Mouse (Mus musculus) kidney, adult 8-10 months (tissue): ENCODE measurements around the gene Egfr.

Experiments used
- DNase-seq, 2 experiments: peaks; one replicate each; pipeline ENCODE4 v3.0.0; 2022

The Egfr gene

DNA sequence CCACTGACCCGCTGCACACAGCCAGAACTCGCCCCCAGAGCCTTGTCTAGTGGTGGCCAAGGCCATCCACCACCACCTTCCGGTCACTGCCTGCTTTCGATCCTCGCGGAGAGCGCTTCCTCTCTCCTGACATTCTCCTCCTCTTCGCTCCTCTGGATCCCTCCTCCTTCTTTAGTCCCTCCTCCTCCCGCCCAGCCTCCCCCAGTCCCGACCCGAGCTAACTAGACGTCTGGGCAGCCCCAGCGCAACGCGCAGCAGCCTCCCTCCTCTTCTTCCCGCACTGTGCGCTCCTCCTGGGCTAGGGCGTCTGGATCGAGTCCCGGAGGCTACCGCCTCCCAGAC is at the start of gene Egfr:
Egfr (plus strand) TSS at position 197 of the 342 bp plus-strand sequence.
- peak; percentile 80 to 86 for DNase-seq

- DNase-seq = no peak
Measured at GRCm38 (mm10) chr11:16703221-16703620, 48.8 kb upstream of the Egfr start.

DNA sequence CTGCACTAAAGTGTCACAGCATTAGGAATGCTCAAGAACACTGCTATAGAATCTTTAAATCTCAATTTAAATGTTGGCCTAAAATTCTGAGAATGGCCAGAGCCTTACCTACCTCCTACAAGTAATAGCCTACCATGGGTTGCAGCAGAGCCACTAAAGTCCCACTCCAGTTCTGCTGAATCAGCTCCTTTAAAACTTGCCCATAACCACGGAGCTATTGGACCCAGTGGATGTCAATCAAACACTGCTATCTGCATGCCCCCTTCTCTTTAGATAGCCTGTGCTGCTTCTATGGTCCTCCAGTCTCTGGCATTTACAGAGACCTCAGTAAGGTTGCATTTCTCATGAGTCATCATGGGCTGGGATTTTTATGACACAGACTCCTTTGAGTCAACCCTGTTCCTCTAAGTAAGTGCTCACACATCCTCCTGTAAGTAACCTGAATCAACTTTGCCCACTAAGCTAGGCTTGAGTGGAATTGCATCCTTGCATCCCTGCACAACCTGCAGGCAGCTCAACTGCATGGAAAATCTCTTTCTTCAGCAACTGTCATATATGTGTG is 16.8 kb upstream of the Egfr start:
- no peak for DNase-seq

DNA sequence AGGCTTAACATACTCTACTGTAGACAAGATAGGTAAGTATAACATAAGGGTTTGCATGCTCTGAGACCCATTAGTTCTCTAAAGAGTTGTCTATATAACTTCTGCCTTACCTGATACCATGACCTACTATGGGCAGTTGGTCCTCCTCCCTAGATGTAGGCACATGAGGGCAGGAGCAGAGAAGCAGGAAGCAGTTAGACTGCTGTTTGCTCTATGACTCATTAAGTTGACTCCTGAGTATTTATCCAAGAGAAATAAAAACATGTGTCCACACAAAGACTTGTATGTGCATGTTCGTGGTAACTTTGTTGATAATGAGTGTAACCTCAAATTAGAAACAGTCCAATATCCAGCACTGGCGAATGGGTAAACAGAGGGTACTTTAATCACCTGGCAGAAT is 14.7 kb upstream of the Egfr start:
- DNase-seq = no peak

DNA sequence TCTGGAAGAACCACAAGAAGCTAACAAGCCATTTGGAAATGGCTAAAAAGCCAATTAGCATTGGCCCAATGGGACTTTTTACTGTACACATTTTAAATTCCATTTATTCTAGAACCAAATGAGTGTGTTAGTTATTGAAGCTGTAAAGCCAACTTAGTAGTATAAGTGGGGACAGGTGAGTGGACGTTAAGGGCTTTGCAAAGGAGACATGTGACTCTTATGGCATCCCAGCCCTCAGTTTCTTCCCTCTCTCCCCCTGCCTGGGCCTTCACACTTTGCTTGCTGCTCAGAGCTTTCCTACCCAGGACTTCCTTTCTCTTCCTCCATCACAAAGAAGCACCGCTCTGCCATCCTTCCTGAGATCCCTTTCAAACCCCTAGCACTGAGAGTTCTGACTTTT is 13.3 kb upstream of the Egfr start:
- DNase-seq = no peak

- DNase-seq = no peak
Measured at GRCm38 (mm10) chr11:16739155-16739554, 12.8 kb upstream of the Egfr start.

GRCm38 (mm10) chr11:16740691-16741611 is 11.1 kb upstream of the Egfr start:
- DNase-seq = no peak

GRCm38 (mm10) chr11:16742251-16742650 is 9.8 kb upstream of the Egfr start:
- DNase-seq = no peak

DNA sequence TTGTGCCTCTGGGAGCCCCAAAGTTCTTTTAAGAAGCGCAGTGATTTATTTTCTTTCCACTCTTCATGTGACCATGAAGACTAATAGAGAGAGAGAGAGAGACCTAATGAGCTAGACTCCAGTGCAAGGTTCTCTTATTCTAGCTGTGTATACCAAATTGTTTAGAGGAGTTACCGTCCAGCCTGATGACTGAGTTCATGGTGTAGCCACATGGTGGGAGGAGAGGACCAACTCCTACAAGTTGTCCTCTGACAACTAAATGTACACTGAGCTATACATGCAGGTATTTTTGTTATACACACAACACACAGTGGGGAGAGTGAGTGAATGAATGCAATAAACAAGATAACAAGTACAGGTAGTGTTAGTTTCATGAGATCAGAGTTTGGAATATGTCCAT is 9.2 kb upstream of the Egfr start:
- no peak for DNase-seq

DNA sequence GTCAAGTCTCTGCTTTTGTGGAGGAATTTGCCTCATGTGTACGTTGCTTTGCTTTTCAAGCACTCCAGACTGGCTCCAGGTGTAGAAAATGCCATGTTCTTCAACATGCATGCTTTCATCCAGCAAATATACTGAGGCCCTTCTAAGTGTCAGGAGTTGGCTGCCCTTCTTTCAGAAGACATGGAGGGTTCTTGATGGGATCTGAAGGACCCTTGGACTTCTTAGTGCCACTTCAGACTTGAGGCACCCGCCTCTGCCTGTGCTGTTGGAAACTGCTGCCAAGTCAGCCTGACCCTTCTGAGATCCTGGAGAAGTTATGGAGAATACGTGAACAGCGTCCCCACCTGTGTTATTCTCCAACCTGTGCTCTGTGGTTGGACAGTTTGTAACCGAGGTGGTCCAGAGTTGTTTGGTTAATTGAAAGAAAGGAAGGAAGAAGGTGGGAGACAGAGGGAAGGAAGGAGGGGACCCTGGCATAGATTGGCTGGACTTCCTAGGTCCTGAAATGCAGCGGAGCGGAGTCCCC is 483 bp upstream of the Egfr start:
- no peak for DNase-seq

GRCm38 (mm10) chr11:16752349-16753153 is 548 bp downstream of the Egfr start:
- DNase-seq = no peak

GRCm38 (mm10) chr11:16753154-16754040 is 1.4 kb downstream of the Egfr start:
- no peak for DNase-seq

- DNase-seq = no peak
Measured at GRCm38 (mm10) chr11:16759930-16760329, 7.9 kb downstream of the Egfr start.

- DNase-seq = no peak
Measured at GRCm38 (mm10) chr11:16761184-16761583, 9.2 kb downstream of the Egfr start.

GRCm38 (mm10) chr11:16766038-16766815 is 14.2 kb downstream of the Egfr start:
- no peak for DNase-seq

DNA sequence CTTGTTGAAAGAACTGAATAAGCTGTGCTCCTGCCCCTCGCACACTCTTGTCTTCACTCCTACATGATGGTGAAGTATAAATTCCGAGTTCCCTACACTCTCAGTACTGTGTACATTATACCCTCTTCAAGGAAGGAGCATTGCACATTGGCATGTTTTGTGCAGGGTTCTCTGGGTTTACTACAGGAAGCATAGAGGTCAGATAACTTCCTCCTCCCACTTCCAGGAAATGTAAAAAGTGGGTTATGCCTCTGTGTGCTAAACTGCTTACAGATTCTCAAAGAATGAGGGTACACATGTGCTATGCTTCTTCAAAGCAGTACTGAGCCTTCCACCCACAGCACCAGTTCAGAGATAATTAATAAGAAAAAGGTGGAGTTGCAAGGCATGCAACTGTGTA is 16.0 kb downstream of the Egfr start:
- DNase-seq = no peak

DNA sequence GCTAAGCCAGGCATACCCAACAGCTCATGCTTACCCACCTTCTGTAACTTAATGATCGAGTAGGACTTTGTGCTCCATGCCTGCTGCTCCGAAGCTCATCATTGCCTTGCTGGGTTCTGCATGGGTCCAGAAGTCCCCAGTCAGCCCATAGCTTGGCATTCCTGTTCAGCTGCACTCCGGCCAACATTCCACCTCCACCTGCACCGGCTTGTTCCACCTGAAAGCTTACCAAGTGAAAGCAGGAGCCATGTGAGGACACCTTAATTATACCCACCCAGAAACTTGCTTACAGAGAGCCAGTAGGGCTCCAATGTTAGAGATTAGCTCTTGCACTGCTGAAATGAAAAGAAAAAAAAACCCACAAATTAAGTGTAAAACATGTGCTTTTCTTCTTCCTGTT is 17.3 kb downstream of the Egfr start:
- DNase-seq = peak; percentile 89 to 96

DNA sequence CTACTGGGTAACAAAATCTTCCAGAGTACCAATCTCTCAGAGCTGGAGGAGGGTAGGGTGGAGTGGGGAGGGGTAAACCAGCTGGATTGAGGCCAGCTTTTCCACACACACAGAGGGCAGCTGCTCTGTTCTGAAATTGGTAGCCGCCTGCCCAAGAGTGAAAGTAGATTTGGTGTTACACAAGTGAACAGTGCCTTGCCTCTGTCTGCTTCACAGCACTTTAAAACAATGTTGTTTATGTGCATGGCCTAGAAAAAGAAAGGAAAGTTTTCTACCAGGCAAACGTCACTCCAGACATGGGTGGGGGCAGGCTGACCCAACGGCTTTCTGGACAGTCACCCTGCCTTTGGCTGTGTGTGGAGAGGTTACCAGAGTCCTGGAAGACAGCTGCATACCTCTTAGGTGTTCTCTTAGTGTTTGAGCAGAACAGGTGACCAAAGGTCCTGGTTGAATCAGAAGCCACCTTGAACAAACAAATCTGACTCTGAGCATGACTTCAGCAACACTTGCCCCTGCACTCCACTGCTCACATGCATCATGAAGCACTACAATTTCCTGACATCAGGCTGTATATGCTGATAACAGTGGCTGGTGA is 17.8 kb downstream of the Egfr start:
- DNase-seq = peak; percentile 55 to 67

DNA sequence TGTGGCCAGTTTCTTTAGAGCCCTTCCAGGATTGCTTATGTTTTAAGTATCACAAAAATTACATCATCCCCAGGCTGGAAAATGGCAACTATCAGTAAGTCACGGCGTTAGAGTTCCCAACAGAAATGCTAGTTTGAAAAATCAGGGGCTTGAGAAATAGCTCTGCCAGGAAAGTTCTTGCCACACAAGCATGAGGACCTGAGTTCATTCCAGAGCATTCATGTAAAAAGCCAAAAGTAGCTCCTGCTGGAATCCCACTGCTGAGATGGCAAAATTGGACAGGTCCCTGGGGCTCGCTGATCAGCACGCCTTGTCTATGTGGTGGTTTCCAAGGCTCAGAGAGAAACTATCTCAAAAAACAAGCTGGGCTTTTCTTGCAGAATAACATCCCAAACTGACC is 19.0 kb downstream of the Egfr start:
- peak in 1 of 2 experiments; percentile 41 for DNase-seq

- no peak for DNase-seq
Measured at GRCm38 (mm10) chr11:16772717-16773116, 20.7 kb downstream of the Egfr start.

- DNase-seq = no peak
Measured at GRCm38 (mm10) chr11:16776967-16777366, 25.0 kb downstream of the Egfr start.
